Mouse (Mus musculus) left cerebral cortex, postnatal 36 days (tissue): ENCODE results near the gene Rnaseh2b. TPM values are rescaled to one million over a fixed set of nuclear protein-coding genes. Genes with fewer than 3 reads are reported as not detected.

ENCODE experiments used
- DNase-seq, 2 experiments: peaks; one replicate each; pipeline ENCODE4 v3.0.0; 2021 to 2022; ENCODE audit warnings: low spot score in 2 of 2, mixed read lengths in 1 of 2
- intact Hi-C: fragments of 180-260 bp; cut with DNase I; formaldehyde crosslinking; loops from one replicate; pipeline ENCODE4 v1.15.1; 2025
- total RNA-seq, 2 experiments: library from RNA; stranded (reverse); gene quantifications; 2 replicates each; pipeline ENCODE4 v1.2.3; 2021

Rnaseh2b gene
- total RNA-seq, 2 experiments from 2014 or later: 12.3 TPM

- no peak for DNase-seq
- intact Hi-C loops: no loop called here
Observed at GRCm38 (mm10) chr14:62350186-62350585, 57.8 kb downstream of the Rnaseh2b start.

DNA sequence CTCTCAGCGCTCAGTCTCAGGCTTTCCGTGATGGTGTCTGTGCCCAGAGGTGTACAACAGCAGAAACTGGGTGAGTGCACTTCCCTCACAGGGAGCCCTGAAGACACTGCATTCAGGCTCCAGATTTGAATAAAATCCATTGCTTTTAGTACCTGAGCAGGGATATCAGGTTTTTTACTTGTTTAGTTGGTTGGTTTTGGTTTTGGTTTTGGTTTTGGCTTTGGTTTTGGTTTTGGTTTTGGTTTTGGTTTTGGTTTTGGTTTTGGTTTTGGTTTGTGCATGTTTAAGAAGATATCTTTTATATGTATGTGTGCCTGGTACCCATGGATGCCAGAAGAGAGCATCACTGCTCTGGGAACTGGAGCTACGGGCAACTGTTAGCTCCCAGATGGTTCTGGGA is 58.5 kb downstream of the Rnaseh2b start:
- intact Hi-C loops: no loop called here
- no peak for DNase-seq

DNA sequence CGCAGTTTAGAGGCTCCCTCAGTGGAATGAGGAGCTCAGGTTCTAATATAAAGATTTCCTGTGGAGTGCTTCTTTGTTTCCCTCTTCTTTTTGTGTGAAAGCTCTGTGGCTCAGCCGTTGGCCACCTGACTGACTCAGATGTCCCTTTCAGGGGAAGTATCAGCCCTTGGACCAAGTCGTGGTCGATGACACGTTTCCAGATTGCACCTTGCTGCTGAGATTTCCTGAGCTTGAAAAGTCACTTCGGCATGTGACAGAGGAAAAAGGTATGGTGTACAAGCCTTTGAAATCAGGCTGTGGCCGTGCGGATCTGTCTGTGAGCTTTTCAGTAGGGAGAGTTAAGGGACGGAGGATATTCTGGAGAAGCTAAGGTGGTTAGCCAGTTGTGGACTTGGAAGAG is 61.0 kb downstream of the Rnaseh2b start:
- DNase-seq: no peak
- intact Hi-C loops: no loop called here

DNA sequence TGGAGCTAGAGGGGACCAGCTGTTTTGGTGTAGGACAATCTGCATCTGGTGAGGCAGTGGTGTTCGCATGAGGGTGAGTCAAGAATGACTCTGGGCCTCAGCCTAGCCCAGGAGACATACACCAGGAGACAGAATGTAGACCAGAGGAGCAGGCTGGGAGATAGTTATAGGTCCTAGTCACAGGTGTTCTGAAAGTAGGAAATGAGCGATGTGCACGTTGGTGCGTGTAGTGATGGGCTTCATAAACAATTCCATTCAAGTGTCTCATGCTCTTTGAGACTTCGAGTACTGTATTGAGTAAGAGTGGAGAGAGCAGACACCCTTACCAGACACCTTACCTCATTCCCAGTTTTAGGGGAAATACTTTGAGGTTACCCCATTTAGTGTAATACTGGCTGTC is 61.4 kb downstream of the Rnaseh2b start:
- no peak for DNase-seq
- intact Hi-C loops: no loop called here

- intact Hi-C loops: no loop called here
- no peak for DNase-seq
Observed at GRCm38 (mm10) chr14:62355201-62355600, 62.8 kb downstream of the Rnaseh2b start.

GRCm38 (mm10) chr14:62361263-62361980 is 69.0 kb downstream of the Rnaseh2b start:
- no peak for DNase-seq
- intact Hi-C loops: no loop called here

DNA sequence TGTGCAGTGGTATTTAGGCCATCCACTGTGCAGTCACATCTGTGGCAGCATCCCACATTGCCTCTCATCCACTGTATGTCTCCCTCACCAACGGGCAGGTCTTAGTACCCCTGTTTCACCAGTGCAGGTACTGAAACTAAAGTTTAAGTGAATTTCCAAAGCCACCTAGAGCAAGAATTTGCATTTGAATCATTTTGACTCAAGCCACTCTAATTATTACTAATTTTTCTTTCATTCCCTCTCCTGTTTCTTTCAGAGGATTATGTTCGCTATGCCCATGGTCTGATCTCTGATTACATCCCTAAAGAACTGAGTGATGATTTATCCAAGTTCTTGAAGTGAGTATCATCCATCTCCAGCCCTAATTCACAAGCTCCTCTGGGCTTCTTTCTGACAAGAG is 71.4 kb downstream of the Rnaseh2b start:
- intact Hi-C loops: no loop called here
- DNase-seq: no peak

GRCm38 (mm10) chr14:62370819-62371218 is 78.4 kb downstream of the Rnaseh2b start:
- no peak for DNase-seq

DNA sequence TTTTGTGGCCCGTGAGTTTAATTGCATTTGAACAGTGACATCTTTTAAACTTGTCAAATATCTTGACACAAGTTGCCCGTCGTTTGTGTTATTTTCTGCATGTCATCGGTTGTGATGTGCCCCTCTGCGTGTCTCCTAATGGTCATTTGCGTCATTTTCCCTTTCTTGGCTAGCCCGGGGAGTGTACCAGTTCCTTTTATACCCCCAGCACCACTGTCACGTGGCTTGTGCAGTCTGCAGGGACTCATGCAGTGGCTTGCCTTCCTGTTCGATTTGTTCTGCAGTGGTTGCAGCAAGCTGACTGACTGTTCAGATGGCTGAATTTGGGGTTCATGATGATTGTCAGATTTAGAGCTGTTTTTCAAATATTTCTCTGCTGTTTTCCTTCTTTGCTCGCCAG is 81.6 kb downstream of the Rnaseh2b start:
- DNase-seq: no peak
- intact Hi-C loops: no loop called here

More at GRCm38 (mm10) chr14:62370819-62371218, 78.4 kb downstream of the Rnaseh2b start:
- intact Hi-C loops: no loop called here

- DNase-seq: no peak
- intact Hi-C loops: no loop called here
Observed at GRCm38 (mm10) chr14:62375694-62376093, 83.3 kb downstream of the Rnaseh2b start.

- intact Hi-C loops: no loop called here
- no peak for DNase-seq
Observed at GRCm38 (mm10) chr14:62376115-62376514, 83.7 kb downstream of the Rnaseh2b start.

- intact Hi-C loops: no loop called here
Observed at GRCm38 (mm10) chr14:62379391-62379790, 87.0 kb downstream of the Rnaseh2b start.

DNA sequence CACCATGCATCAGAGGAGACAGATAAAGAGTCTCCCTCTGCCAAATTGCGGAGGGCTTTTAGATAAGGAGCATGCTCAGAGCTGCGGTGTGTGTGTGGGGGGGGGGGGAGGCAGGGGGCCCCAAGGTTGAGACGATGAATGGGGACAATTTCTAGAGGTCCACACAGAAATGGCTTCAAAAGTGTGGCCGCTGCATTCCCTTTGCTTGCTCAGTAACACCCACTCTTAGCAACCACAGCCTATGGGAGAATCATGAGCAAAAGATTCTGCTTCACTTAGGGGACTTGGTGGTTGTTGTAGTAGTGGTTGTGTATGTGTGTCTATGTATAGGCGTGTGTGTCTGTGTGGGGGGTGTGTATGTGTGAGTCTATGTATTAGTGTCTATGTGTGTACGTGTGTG is 88.2 kb downstream of the Rnaseh2b start:
- intact Hi-C loops: no loop called here

More at GRCm38 (mm10) chr14:62379391-62379790, 87.0 kb downstream of the Rnaseh2b start:
- DNase-seq: no peak

GRCm38 (mm10) chr14:62383109-62383508 is 90.7 kb downstream of the Rnaseh2b start:
- DNase-seq: no peak
- intact Hi-C loops: no loop called here

More for the DNA sequence above, 88.2 kb downstream of the Rnaseh2b start:
- no peak for DNase-seq

- intact Hi-C loops: no loop called here
- no peak for DNase-seq
Observed at GRCm38 (mm10) chr14:62383786-62384299, 91.5 kb downstream of the Rnaseh2b start.

- intact Hi-C loops: no loop called here
- DNase-seq: peak; percentile 52 to 66
Observed at GRCm38 (mm10) chr14:62389064-62389728, 96.8 kb downstream of the Rnaseh2b start.

DNA sequence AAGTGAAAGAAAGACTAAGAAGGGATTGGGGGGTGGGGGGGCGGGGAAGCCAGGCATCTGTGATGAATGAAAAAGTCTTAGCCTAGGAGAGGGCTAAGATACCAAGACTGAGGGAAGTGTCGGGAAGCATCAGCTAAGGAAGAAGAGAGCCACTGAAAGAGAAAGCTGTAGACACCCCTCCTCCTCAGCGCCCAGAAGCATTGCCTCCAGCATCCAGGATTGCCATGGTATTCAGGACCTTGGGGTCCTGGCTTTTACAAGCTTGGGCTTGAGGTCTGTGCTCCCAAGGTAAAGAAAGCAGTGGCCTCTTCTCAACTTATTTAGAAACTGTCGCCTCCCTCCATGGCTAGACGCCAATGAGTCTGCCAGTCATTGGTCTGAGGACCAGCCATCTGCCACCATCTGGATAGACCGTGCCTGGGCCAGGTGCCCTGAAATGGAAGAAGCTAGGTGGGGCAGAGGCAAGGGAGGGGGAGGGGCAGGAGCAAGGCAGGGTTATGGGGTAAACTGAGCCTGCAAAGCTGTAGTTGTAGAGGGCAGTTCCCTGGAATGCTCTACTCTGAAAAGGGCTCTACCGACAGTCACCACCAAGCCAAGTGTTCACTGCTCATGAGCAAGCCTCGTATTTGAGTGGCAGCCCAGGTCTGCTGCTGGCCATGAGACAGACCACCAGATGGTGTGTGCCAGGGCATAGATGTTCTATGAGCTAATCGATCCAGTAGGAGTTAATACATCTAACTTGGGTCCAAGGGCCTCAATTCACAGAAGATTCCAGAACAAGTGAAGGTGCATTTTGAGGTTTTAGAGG is 97.5 kb downstream of the Rnaseh2b start:
- DNase-seq: peak; percentile 23 to 30
- intact Hi-C loops: no loop called here

GRCm38 (mm10) chr14:62392754-62393153 is 100.4 kb downstream of the Rnaseh2b start:
- intact Hi-C loops: no loop called here
- DNase-seq: no peak

GRCm38 (mm10) chr14:62395346-62395745 is 103.0 kb downstream of the Rnaseh2b start:
- intact Hi-C loops: no loop called here
- DNase-seq: no peak
